Mouse (Mus musculus): Measurements from ENCODE around the gene Vgf. TPM values are rescaled to one million over a fixed set of nuclear protein-coding genes. Genes with fewer than 3 reads are reported as not detected.
A peak's percentile ranks its signal among the peaks of the same experiment; 100 is the strongest.

Gene Vgf
- polyA plus RNA-seq, 1 experiment, result 0.04 TPM

GRCm38 (mm10) chr5:136982338-136982930 is 43.8 kb upstream of the Vgf start:
- Histone ChIP-seq H3K36me3 (ENCODE audit: control insufficient read depth, insufficient read depth) (peaks cover 7% of the 10 kb centered on the region), H3K4me3 (no peak overlapping the region), H3K79me2 (ENCODE audit: control insufficient read depth, insufficient read depth) (no peaks in the 10 kb centered on the region), H3K4me2 (ENCODE audit: low read depth) (no peak overlapping the region), H3K27me3 (ENCODE audit: control insufficient read depth, insufficient read depth, insufficient read length) (no peaks in the 10 kb centered on the region), H3ac (ENCODE audit: control insufficient read depth, insufficient read length) (no peak overlapping the region)
- TF ChIP-seq POLR2A (IDR thresholded peaks at IDR 0.05; ENCODE audit: insufficient read length, low read depth) (no peak), TCF3 (IDR thresholded peaks at IDR 0.05; ENCODE audit: insufficient read length, low read depth) (no peak), CEBPB (IDR thresholded peaks at IDR 0.05; ENCODE audit: insufficient read depth, poor library complexity, severe bottlenecking) (no peak), USF1 (IDR thresholded peaks at IDR 0.05; ENCODE audit: low read depth) (no peak), MYOG (IDR thresholded peaks at IDR 0.05; ENCODE audit: control insufficient read depth in 1 of 3, insufficient read depth in 1 of 3, insufficient read length in 2 of 3, low read depth in 2 of 3) (no peak)

DNA sequence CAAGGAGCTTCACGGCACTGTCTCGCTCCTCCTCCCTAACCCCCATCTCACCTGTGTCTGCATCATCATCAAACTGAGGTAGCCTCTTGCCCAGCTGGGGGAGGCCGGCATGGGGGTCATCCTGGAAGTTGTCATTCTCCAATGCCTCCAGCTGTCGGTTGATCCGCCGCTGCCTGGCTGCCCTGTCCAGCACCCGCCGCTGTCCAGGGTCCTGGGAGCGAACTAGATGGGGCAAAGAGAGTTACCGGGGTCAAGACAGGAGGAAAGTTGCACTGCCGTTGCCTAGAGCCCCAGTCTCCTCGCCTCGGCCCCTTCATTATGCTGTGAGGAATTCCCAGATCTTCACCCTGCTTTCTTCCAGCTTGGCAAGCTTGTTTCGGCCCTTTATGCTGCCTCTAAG is 41.4 kb upstream of the Vgf start:
- no peak overlapping the region for H3K4me2 ChIP-seq (ENCODE audit: low read depth)
- H3K27me3 ChIP-seq (ENCODE audit: control insufficient read depth, insufficient read depth, insufficient read length), result no peaks in the 10 kb centered on the region
- H3ac ChIP-seq (ENCODE audit: control insufficient read depth, insufficient read length), result no peak overlapping the region
- no peak overlapping the region for H3K4me3 ChIP-seq
- TF ChIP-seq REST (IDR thresholded peaks at IDR 0.05; ENCODE audit: insufficient read depth, insufficient read length) (peak; percentile 82), POLR2AphosphoS2 (IDR thresholded peaks at IDR 0.05; ENCODE audit: insufficient read length, low read depth) (no peak)
- H3K79me2 ChIP-seq (ENCODE audit: control insufficient read depth, insufficient read depth), result no peaks in the 10 kb centered on the region
- H3K36me3 ChIP-seq (ENCODE audit: control insufficient read depth, insufficient read depth), result peaks cover 7% of the 10 kb centered on the region

DNA sequence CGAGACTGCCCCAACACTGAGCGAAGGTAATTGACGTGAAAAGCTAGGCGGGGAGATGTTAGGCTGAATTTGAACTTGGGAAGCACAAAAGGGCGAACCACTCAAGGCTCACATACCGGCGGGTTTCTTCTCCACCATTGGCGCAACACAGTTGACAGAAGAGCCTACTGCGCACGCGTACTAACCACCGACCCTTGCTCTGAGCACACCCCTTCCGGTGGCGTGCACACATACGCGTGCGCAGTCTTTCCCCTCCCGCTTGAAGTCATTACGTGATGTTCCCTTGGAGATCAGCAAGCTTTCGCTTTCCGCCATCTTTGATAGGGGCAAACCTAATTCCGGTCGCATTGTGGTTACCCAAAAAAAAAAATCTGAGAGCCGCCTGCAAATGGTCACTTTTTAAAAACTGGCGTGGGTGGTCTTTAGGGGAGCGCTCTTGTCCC is 39.5 kb upstream of the Vgf start, which contains the start of gene Plod3:
Gene Plod3 (plus strand): TSS at position 325 of the 443 bp plus-strand sequence.
- TF ChIP-seq SRF (IDR thresholded peaks at IDR 0.05; ENCODE audit: control insufficient read depth, insufficient read length, low read depth) (no peak), TCF3 (IDR thresholded peaks at IDR 0.05; ENCODE audit: insufficient read length, low read depth) (no peak), MAX (IDR thresholded peaks at IDR 0.05; ENCODE audit: low read depth) (no peak), POLR2A (IDR thresholded peaks at IDR 0.05; ENCODE audit: insufficient read length, low read depth) (peak; percentile 75), TCF12 (IDR thresholded peaks at IDR 0.05; ENCODE audit: insufficient read depth, poor library complexity, severe bottlenecking) (no peak), POLR2AphosphoS2 (IDR thresholded peaks at IDR 0.05; ENCODE audit: insufficient read length, low read depth) (peak; percentile 88), MYOG (IDR thresholded peaks at IDR 0.05; ENCODE audit: control insufficient read depth in 1 of 3, insufficient read depth in 1 of 3, insufficient read length in 2 of 3, low read depth in 2 of 3) (no peak), USF1 (IDR thresholded peaks at IDR 0.05; ENCODE audit: low read depth) (no peak), CEBPB (IDR thresholded peaks at IDR 0.05; ENCODE audit: insufficient read depth, poor library complexity, severe bottlenecking) (no peak), E2F4 (IDR thresholded peaks at IDR 0.05; ENCODE audit: insufficient read depth) (no peak), MYOD1 (IDR thresholded peaks at IDR 0.05; ENCODE audit: control insufficient read depth in 1 of 3, insufficient read length in 2 of 3, low read depth in 2 of 3) (peak in 1 of 3 experiments; percentile 2), REST (IDR thresholded peaks at IDR 0.05; ENCODE audit: insufficient read depth, insufficient read length) (no peak)
- Histone ChIP-seq H3K36me3 (ENCODE audit: control insufficient read depth, insufficient read depth) (peaks cover 4% of the 10 kb centered on the region), H3K27me3 (ENCODE audit: control insufficient read depth, insufficient read depth, insufficient read length) (no peaks in the 10 kb centered on the region), H3K4me2 (ENCODE audit: low read depth) (peak within 1 kb of the TSS; percentile 86), H3ac (ENCODE audit: control insufficient read depth, insufficient read length) (peak within 1 kb of the TSS; percentile 60), H3K4me3 (peak within 1 kb of the TSS; percentile 93), H3K79me2 (ENCODE audit: control insufficient read depth, insufficient read depth) (no peaks in the 10 kb centered on the region)

DNA sequence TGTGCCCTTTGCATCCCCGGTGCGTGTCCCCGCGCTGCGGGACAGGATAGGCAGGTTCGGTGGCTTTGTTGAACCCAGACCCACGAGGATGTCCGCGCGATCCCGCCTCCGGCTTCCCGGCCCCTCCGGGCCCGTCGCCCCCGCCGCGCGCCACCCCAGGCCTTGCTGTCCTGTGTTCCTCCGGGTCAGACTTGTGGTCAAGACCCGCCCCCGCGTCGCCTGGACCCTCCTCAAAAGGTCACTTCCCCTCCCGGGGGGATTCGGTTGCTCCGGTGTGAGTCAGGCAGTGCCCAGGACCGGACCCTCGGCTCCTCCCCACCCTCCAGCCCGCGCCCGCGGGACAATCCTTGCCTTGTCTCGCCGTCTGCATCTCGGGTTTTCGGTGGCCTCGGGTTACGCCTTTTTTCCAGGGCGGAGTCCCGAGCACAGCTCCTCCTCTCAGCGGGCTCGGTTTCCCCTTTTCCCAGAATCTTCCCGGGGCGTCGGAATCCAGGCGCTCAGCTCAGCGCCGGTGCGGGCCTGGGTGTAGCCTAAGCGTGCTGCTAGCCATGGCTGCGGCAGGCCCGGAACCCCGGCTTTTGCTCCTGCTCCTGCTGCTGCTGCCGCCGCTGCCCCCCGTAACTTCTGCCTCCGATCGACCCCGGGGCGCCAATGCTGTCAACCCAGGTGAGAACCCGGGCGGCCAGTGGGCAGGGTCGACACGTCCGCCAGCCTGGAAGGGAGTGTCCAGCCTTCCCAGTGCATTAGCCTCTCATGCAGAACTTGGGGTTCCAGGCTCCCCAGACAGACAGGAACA is 38.9 kb upstream of the Vgf start:
- H3K27me3 ChIP-seq (ENCODE audit: control insufficient read depth, insufficient read depth, insufficient read length), result no peaks in the 10 kb centered on the region
- TF ChIP-seq POLR2A (IDR thresholded peaks at IDR 0.05; ENCODE audit: insufficient read length, low read depth) (peak; percentile 79), POLR2AphosphoS2 (IDR thresholded peaks at IDR 0.05; ENCODE audit: insufficient read length, low read depth) (peak; percentile 54), CEBPB (IDR thresholded peaks at IDR 0.05; ENCODE audit: insufficient read depth, poor library complexity, severe bottlenecking) (no peak), MYOG (IDR thresholded peaks at IDR 0.05; ENCODE audit: control insufficient read depth in 1 of 3, insufficient read depth in 1 of 3, insufficient read length in 2 of 3, low read depth in 2 of 3) (no peak), REST (IDR thresholded peaks at IDR 0.05; ENCODE audit: insufficient read depth, insufficient read length) (no peak), SRF (IDR thresholded peaks at IDR 0.05; ENCODE audit: control insufficient read depth, insufficient read length, low read depth) (no peak), MYOD1 (IDR thresholded peaks at IDR 0.05; ENCODE audit: control insufficient read depth in 1 of 3, insufficient read length in 2 of 3, low read depth in 2 of 3) (no peak), TCF12 (IDR thresholded peaks at IDR 0.05; ENCODE audit: insufficient read depth, poor library complexity, severe bottlenecking) (no peak), E2F4 (IDR thresholded peaks at IDR 0.05; ENCODE audit: insufficient read depth) (no peak), MAX (IDR thresholded peaks at IDR 0.05; ENCODE audit: low read depth) (no peak), TCF3 (IDR thresholded peaks at IDR 0.05; ENCODE audit: insufficient read length, low read depth) (no peak), USF1 (IDR thresholded peaks at IDR 0.05; ENCODE audit: low read depth) (no peak)
- H3K4me3 ChIP-seq, result peak overlapping the region; percentile 93
- H3K36me3 ChIP-seq (ENCODE audit: control insufficient read depth, insufficient read depth), result peaks cover 5% of the 10 kb centered on the region
- peak overlapping the region; percentile 86 for H3K4me2 ChIP-seq (ENCODE audit: low read depth)
- no peaks in the 10 kb centered on the region for H3K79me2 ChIP-seq (ENCODE audit: control insufficient read depth, insufficient read depth)
- H3ac ChIP-seq (ENCODE audit: control insufficient read depth, insufficient read length), result peak overlapping the region; percentile 60

DNA sequence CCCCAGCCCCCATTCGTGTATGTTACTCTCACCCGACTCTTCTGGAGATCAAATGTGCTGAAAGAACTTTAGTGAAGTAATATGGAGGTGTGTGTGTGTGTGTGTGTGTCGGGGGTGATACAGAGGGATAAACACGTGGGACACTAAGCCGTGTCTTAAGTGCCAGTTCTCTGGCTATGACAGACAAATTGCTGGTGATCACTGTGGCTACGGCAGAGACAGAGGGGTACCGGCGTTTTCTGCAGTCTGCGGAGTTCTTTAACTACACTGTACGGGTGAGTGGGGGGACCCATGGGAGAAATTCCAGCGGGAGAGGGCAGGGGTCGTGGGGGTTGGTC is 38.3 kb upstream of the Vgf start, which contains the start of gene Znhit1:
Gene Znhit1 (minus strand): TSS at position 88 of the 338 bp plus-strand sequence.
- peak within 1 kb of the TSS; percentile 93 for H3K4me3 ChIP-seq
- TF ChIP-seq REST (IDR thresholded peaks at IDR 0.05; ENCODE audit: insufficient read depth, insufficient read length) (no peak), MAX (IDR thresholded peaks at IDR 0.05; ENCODE audit: low read depth) (no peak), E2F4 (IDR thresholded peaks at IDR 0.05; ENCODE audit: insufficient read depth) (no peak), SRF (IDR thresholded peaks at IDR 0.05; ENCODE audit: control insufficient read depth, insufficient read length, low read depth) (no peak), TCF12 (IDR thresholded peaks at IDR 0.05; ENCODE audit: insufficient read depth, poor library complexity, severe bottlenecking) (no peak), USF1 (IDR thresholded peaks at IDR 0.05; ENCODE audit: low read depth) (no peak), TCF3 (IDR thresholded peaks at IDR 0.05; ENCODE audit: insufficient read length, low read depth) (no peak), POLR2AphosphoS2 (IDR thresholded peaks at IDR 0.05; ENCODE audit: insufficient read length, low read depth) (no peak), CEBPB (IDR thresholded peaks at IDR 0.05; ENCODE audit: insufficient read depth, poor library complexity, severe bottlenecking) (no peak), MYOD1 (IDR thresholded peaks at IDR 0.05; ENCODE audit: control insufficient read depth in 1 of 3, insufficient read length in 2 of 3, low read depth in 2 of 3) (no peak), POLR2A (IDR thresholded peaks at IDR 0.05; ENCODE audit: insufficient read length, low read depth) (no peak), MYOG (IDR thresholded peaks at IDR 0.05; ENCODE audit: control insufficient read depth in 1 of 3, insufficient read depth in 1 of 3, insufficient read length in 2 of 3, low read depth in 2 of 3) (no peak)
- no peaks in the 10 kb centered on the region for H3K27me3 ChIP-seq (ENCODE audit: control insufficient read depth, insufficient read depth, insufficient read length)
- peak within 1 kb of the TSS; percentile 60 for H3ac ChIP-seq (ENCODE audit: control insufficient read depth, insufficient read length)
- H3K79me2 ChIP-seq (ENCODE audit: control insufficient read depth, insufficient read depth), result no peaks in the 10 kb centered on the region
- peaks cover 6% of the 10 kb centered on the region for H3K36me3 ChIP-seq (ENCODE audit: control insufficient read depth, insufficient read depth)
- peak within 1 kb of the TSS; percentile 86 for H3K4me2 ChIP-seq (ENCODE audit: low read depth)

All from myocyte (in vitro differentiated cells).